Mouse (Mus musculus) MEL (cell line): ENCODE measurements around the gene Otop1.

Experiments
- BHLHE40 ChIP-seq: IDR thresholded peaks from 2 replicates; pipeline ENCODE4 v1.6.1; 2012; ENCODE audit warnings: low read depth, mild to moderate bottlenecking, inconsistent platforms, low read length, improper control_type of control experiment, borderline replicate concordance
- CHD1 ChIP-seq: IDR thresholded peaks from 2 replicates; pipeline ENCODE4 v1.6.1; 2012; ENCODE audit warnings: low read depth, mild to moderate bottlenecking, inconsistent platforms, low read length, improper control_type of control experiment
- CTCF ChIP-seq, 3 experiments: IDR thresholded peaks in 2 of 3; conservative IDR thresholded peaks in 1 of 3; 2 replicates each; pipeline ENCODE4 v1.5.1; 2011 to 2012; ENCODE audit warnings: low read length in 3 of 3, low read depth in 2 of 3, mild to moderate bottlenecking in 2 of 3, improper control_type of control experiment in 1 of 3, inconsistent platforms in 1 of 3, mixed read lengths in 1 of 3, moderate library complexity in 1 of 3; ENCODE audit not compliant: control insufficient read depth in 1 of 3, insufficient read depth in 1 of 3, poor library complexity in 1 of 3, severe bottlenecking in 1 of 3
- EP300 ChIP-seq, 2 experiments: IDR thresholded peaks; 2 replicates each; pipeline ENCODE4 v1.6.1; 2011; ENCODE audit warnings: improper control_type of control experiment in 2 of 2, low read length in 2 of 2, low read depth in 1 of 2, mild to moderate bottlenecking in 1 of 2
- GATA1 ChIP-seq: IDR thresholded peaks from 2 replicates; pipeline ENCODE4 v1.6.1; 2011; ENCODE audit warnings: low read depth, low read length, improper control_type of control experiment
- MXI1 ChIP-seq: IDR thresholded peaks from 2 replicates; pipeline ENCODE4 v1.6.1; 2011; ENCODE audit warnings: mild to moderate bottlenecking, low read depth, low read length, improper control_type of control experiment
- NRF1 ChIP-seq: IDR thresholded peaks from 2 replicates; pipeline ENCODE4 v1.6.1; 2014; ENCODE audit warnings: low read depth, mild to moderate bottlenecking, inconsistent platforms, low read length, improper control_type of control experiment, moderate library complexity; ENCODE audit not compliant: poor library complexity, insufficient read depth, severe bottlenecking
- POLR2A ChIP-seq, 2 experiments: IDR thresholded peaks; 2 replicates each; pipeline ENCODE4 v1.6.1; 2011 to 2012; ENCODE audit warnings: low read length in 2 of 2, mild to moderate bottlenecking in 2 of 2, control low read depth in 1 of 2, improper control_type of control experiment in 1 of 2, low read depth in 1 of 2, moderate library complexity in 1 of 2; ENCODE audit not compliant: control insufficient read depth in 1 of 2, insufficient read depth in 1 of 2, poor library complexity in 1 of 2
- TAL1 ChIP-seq: IDR thresholded peaks from 2 replicates; pipeline ENCODE4 v1.6.1; 2012; ENCODE audit warnings: mild to moderate bottlenecking, inconsistent platforms, low read length, moderate library complexity, mixed read lengths

GRCm38 (mm10) chr5:38301761-38302411, 26.1 kb downstream of the Otop1 start:
- no peak for TF ChIP-seq POLR2A (IDR thresholded peaks at IDR 0.05; ENCODE audit: control insufficient read depth in 1 of 2, insufficient read depth in 1 of 2, low read depth in 1 of 2, low read length in 2 of 2, poor library complexity in 1 of 2)
- no peak for TF ChIP-seq CHD1
- TF ChIP-seq NRF1: no peak
- TF ChIP-seq BHLHE40: no peak
- TF ChIP-seq MXI1: no peak
- TF ChIP-seq GATA1: no peak
- no peak for TF ChIP-seq CTCF (IDR thresholded peaks at IDR 0.05 in 2 of 3, conservative IDR thresholded peaks at IDR 0.05 in 1 of 3; ENCODE audit: control insufficient read depth in 1 of 3, insufficient read depth in 1 of 3, low read depth in 2 of 3, low read length in 3 of 3, poor library complexity in 1 of 3, severe bottlenecking in 1 of 3)
- no peak for TF ChIP-seq TAL1
- TF ChIP-seq EP300 (IDR thresholded peaks at IDR 0.05; ENCODE audit: low read depth in 1 of 2, low read length in 2 of 2): no peak
